Mouse (Mus musculus): ENCODE results near the gene Ppp4r3a.
"Not testable (repeated sequence)": the region's sequence is repeated elsewhere in the genome, so short reads cannot be mapped to it uniquely, and the experiment has no call there.

Ppp4r3a gene

GRCm38 (mm10) chr12:101083076-101083838, at the start of gene Ppp4r3a:
Gene Ppp4r3a (minus strand): TSS chr12:101083702.
- DNase-seq, result peak; percentile 98

- peak; percentile 56 for DNase-seq
These were observed 39.5 kb upstream of the Ppp4r3a start for GRCm38 (mm10) chr12:101123013-101123412.

GRCm38 (mm10) chr12:101122066-101122465, 38.6 kb upstream of the Ppp4r3a start:
- DNase-seq, result not testable (repeated sequence)

GRCm38 (mm10) chr12:101109794-101110585, 26.5 kb upstream of the Ppp4r3a start:
- not testable (repeated sequence) for DNase-seq

- no peak for DNase-seq
These were observed 24.2 kb upstream of the Ppp4r3a start for GRCm38 (mm10) chr12:101107722-101108121.

GRCm38 (mm10) chr12:101105571-101105970, 22.1 kb upstream of the Ppp4r3a start:
- DNase-seq, result no peak

GRCm38 (mm10) chr12:101102648-101103047, 19.1 kb upstream of the Ppp4r3a start:
- peak; percentile 61 for DNase-seq

- DNase-seq, result not testable (repeated sequence)
These were observed 10.2 kb upstream of the Ppp4r3a start for GRCm38 (mm10) chr12:101093678-101094077.

GRCm38 (mm10) chr12:101089955-101090354, 6.5 kb upstream of the Ppp4r3a start:
- DNase-seq, result no peak

GRCm38 (mm10) chr12:101087406-101087805, 3.9 kb upstream of the Ppp4r3a start:
- DNase-seq, result no peak

GRCm38 (mm10) chr12:101084881-101085666, 1.6 kb upstream of the Ppp4r3a start:
- DNase-seq, result no peak

- no peak for DNase-seq
These were observed 735 bp upstream of the Ppp4r3a start for GRCm38 (mm10) chr12:101084237-101084636.

- DNase-seq, result no peak
These were observed 315 bp upstream of the Ppp4r3a start for GRCm38 (mm10) chr12:101083839-101084195.

- peak; percentile 34 for DNase-seq
These were observed 1.0 kb downstream of the Ppp4r3a start for GRCm38 (mm10) chr12:101082296-101083075.

- DNase-seq, result no peak
These were observed 5.5 kb downstream of the Ppp4r3a start for GRCm38 (mm10) chr12:101077955-101078354.

GRCm38 (mm10) chr12:101075433-101075832, 8.1 kb downstream of the Ppp4r3a start:
- no peak for DNase-seq

GRCm38 (mm10) chr12:101074821-101075429, 8.6 kb downstream of the Ppp4r3a start:
- DNase-seq, result no peak

- no peak for DNase-seq
These were observed 13.7 kb downstream of the Ppp4r3a start for GRCm38 (mm10) chr12:101069813-101070212.

- no peak for DNase-seq
These were observed 17.2 kb downstream of the Ppp4r3a start for GRCm38 (mm10) chr12:101066329-101066728.

- no peak for DNase-seq
These were observed 43.5 kb downstream of the Ppp4r3a start for GRCm38 (mm10) chr12:101039956-101040355.

GRCm38 (mm10) chr12:101028954-101029731, 54.4 kb downstream of the Ppp4r3a start, which contains the start of gene Ccdc88c:
Gene Ccdc88c (minus strand): TSS chr12:101029056.
- peak; percentile 94 for DNase-seq
